Mouse (Mus musculus): ENCODE results near the gene Sh3d19.

GRCm38 (mm10) chr3:85961134-85961533 lies 9.8 kb upstream of the Sh3d19 start:
- TF ChIP-seq CTCF (IDR thresholded peaks at IDR 0.05; ENCODE audit: insufficient read depth, low read length): no peak
- no peak for TF ChIP-seq POLR2A (IDR thresholded peaks at IDR 0.05; ENCODE audit: borderline replicate concordance, extremely low read depth, low read depth, low read length)

Data from lung, adult 2 months (tissue).